Mouse (Mus musculus) embryonic facial prominence, embryonic 15.5 days (tissue): Measurements from ENCODE around the gene Tmco3. TPM values are rescaled to one million over a fixed set of nuclear protein-coding genes. Genes with fewer than 3 reads are reported as not detected.

Experiments
- ATAC-seq: fragments of 200-750 bp; cut with Nextera tagmentation; 2 replicates; pipeline ENCODE4 v1.8.0; 2017; ENCODE audit warnings: low read depth, moderate TSS enrichment; ENCODE audit not compliant: insufficient number of reproducible peaks, low FRiP score, low TSS enrichment
- H3K27ac ChIP-seq: fragments of 300-500 bp; sonication (generic); replicated peaks from 2 replicates; pipeline ENCODE4 v1.5.1; 2015; ENCODE audit warnings: mild to moderate bottlenecking, inconsistent platforms
- H3K27me3 ChIP-seq: fragments of 300-500 bp; sonication (generic); 2 replicates; pipeline ENCODE4 v1.6.1; 2015; ENCODE audit warnings: inconsistent platforms
- H3K36me3 ChIP-seq: fragments of 300-500 bp; sonication (generic); 2 replicates; pipeline ENCODE4 v1.6.1; 2015; ENCODE audit warnings: mild to moderate bottlenecking, inconsistent platforms
- H3K4me1 ChIP-seq: fragments of 300-500 bp; sonication (generic); 2 replicates; pipeline ENCODE4 v1.6.1; 2015; ENCODE audit warnings: inconsistent platforms
- H3K4me2 ChIP-seq: fragments of 300-500 bp; sonication (generic); replicated peaks from 2 replicates; pipeline ENCODE4 v1.6.1; 2015; ENCODE audit warnings: mild to moderate bottlenecking, inconsistent platforms
- H3K4me3 ChIP-seq: fragments of 300-500 bp; sonication (generic); replicated peaks from 2 replicates; pipeline ENCODE4 v1.5.1; 2015; ENCODE audit warnings: mild to moderate bottlenecking, inconsistent platforms
- H3K9ac ChIP-seq: fragments of 300-500 bp; sonication (generic); 2 replicates; pipeline ENCODE4 v1.6.1; 2015; ENCODE audit warnings: inconsistent platforms
- H3K9me3 ChIP-seq: fragments of 300-500 bp; sonication (generic); replicated peaks from 2 replicates; pipeline ENCODE4 v1.6.1; 2016; ENCODE audit warnings: inconsistent platforms
- WGBS: fragments of 180-500 bp; shearing (Covaris S2); methylation state at CpG from one replicate; pipeline ENCODE4 v1.1.7; 2015; 5-methylcytosine and 5-hydroxymethylcytosine counted together
- polyA plus RNA-seq: library from polyadenylated mRNA; unstranded; fragments of >200 nt; fragmentation: Nextera tagmentation; extraction: Ambion mirVana; gene quantifications from 2 replicates; pipeline ENCODE4 v1.2.1, GENCODE M21; 2015

The Tmco3 gene
- polyA plus RNA-seq, 1 experiment from 2014 or later = 52.4 TPM

DNA sequence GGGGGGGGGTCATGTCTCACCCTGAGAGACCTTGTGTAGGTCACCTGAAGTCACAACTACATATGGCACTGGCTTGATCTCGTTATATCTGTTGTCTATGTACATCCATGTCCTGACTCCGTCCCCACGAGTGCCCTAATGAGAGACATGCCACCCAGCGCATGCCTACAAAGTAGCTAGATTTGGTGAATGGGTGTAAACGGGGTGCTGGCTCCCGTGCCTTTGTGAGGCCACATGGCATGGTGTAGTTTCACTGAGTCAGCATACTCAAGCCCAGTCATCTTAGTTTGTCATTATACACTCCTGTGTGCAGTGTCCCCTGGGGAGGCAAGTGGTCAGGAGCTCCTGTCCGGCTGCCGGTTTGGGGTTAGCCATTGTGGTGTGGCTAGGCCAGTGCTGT, 52.7 kb downstream of the Tmco3 start:
- H3K4me3 ChIP-seq = peak overlapping the region; percentile 83
- H3K36me3 ChIP-seq = peaks cover 50% of the 10 kb centered on the region
- H3K27me3 ChIP-seq = no peaks in the 10 kb centered on the region
- H3K9ac ChIP-seq = no peak overlapping the region
- WGBS = 75% methylated on average over 8 of the region's 8 CpGs
- ATAC-seq = no peak
- no peaks in the 10 kb centered on the region for H3K9me3 ChIP-seq
- H3K4me2 ChIP-seq = peak overlapping the region; percentile 74
- H3K4me1 ChIP-seq = peaks cover 19% of the 10 kb centered on the region
- no peak overlapping the region for H3K27ac ChIP-seq

DNA sequence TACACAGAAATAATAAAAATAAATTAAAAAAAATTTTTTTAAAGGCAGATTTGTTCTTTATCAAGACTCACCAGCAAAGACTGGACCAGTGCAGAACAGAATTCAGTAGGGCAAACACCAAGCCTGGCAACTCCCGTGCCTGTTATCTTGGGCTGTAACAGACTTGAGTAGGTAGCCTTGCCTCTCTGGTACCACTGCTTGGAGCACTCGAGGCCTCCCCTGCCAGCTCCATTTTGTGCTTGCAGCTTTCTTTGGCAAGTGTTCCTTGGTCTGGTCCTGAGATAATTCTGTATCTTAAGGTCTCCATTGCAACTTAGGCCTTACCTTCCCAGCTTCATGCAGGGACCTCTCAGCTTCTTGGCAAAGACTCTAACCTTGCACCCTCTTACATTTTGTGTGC, 54.4 kb downstream of the Tmco3 start:
- Histone ChIP-seq H3K9me3 (no peaks in the 10 kb centered on the region), H3K9ac (no peak overlapping the region), H3K27me3 (no peaks in the 10 kb centered on the region), H3K36me3 (peaks cover 67% of the 10 kb centered on the region), H3K27ac (no peak overlapping the region), H3K4me3 (no peak overlapping the region), H3K4me1 (peaks cover 19% of the 10 kb centered on the region), H3K4me2 (no peak overlapping the region)
- WGBS = 89% methylated on average over 2 of the region's 2 CpGs
- ATAC-seq = no peak

- ATAC-seq = no peak
- H3K4me1 ChIP-seq = peaks cover 17% of the 10 kb centered on the region
- 94% methylated on average over 4 of the region's 4 CpGs for WGBS
Observed at GRCm38 (mm10) chr8:13343134-13343533, 55.1 kb downstream of the Tmco3 start.

GRCm38 (mm10) chr8:13350052-13350451, 62.1 kb downstream of the Tmco3 start:
- Histone ChIP-seq H3K9me3 (no peaks in the 10 kb centered on the region), H3K4me3 (no peak overlapping the region), H3K27ac (no peak overlapping the region), H3K27me3 (no peaks in the 10 kb centered on the region), H3K4me2 (no peak overlapping the region), H3K36me3 (peaks cover 94% of the 10 kb centered on the region), H3K9ac (no peak overlapping the region), H3K4me1 (0 out of 2 replicates have a peak, but pooled peaks cover 8% of the 10 kb centered on the region)
- no peak for ATAC-seq
- WGBS = 83% methylated on average over 7 of the region's 7 CpGs

More at GRCm38 (mm10) chr8:13343134-13343533, 55.1 kb downstream of the Tmco3 start:
- H3K27me3 ChIP-seq = no peaks in the 10 kb centered on the region
- H3K9ac ChIP-seq = no peak overlapping the region
- peaks cover 74% of the 10 kb centered on the region for H3K36me3 ChIP-seq
- no peak overlapping the region for H3K4me2 ChIP-seq
- H3K27ac ChIP-seq = no peak overlapping the region
- no peaks in the 10 kb centered on the region for H3K9me3 ChIP-seq
- H3K4me3 ChIP-seq = no peak overlapping the region

DNA sequence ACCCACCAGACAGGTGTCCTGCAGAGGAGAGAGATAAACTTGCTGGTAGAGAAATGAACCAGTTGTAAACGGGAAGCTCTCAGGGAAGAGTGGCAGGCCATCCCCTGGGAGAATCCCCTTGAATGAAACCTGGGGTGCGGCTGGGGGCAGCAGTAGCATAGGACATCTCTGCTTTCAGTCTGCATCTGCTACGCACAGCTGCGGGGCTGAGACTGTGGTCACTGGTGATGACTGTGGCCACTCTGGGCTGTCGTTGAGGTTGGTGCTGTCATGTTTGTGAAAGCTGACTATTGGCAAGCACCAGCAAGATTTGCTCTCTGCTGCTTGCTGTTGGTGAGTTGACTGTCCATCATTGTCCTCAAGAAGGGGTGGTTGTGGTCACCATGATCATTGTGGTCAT, 63.6 kb downstream of the Tmco3 start:
- H3K36me3 ChIP-seq = peaks cover 93% of the 10 kb centered on the region
- ATAC-seq = no peak
- WGBS = 73% methylated on average over 5 of the region's 5 CpGs
- H3K27me3 ChIP-seq = no peaks in the 10 kb centered on the region
- H3K4me3 ChIP-seq = no peak overlapping the region
- H3K4me1 ChIP-seq = 0 out of 2 replicates have a peak, but pooled peaks cover 8% of the 10 kb centered on the region
- no peak overlapping the region for H3K27ac ChIP-seq
- H3K9ac ChIP-seq = no peak overlapping the region
- no peak overlapping the region for H3K4me2 ChIP-seq
- no peaks in the 10 kb centered on the region for H3K9me3 ChIP-seq

DNA sequence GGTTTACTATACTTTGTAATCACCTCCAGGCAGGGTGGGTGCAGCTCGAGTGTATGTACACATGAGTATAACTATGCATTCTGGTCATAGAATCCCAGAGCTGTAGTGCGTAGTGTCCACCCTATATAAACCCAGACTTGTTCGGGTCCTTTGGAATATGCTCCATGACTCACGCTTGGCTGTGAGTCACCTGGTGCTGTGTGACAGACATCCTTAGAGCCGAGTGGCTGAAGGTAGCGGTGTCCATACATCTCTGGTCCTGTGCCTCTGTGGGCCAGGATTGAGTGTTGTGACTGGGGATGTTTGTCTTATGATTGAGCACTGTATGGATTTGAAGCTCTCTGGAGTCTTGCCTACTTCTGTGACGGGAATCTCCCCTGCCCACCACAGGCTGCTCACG, 64.6 kb downstream of the Tmco3 start:
- Histone ChIP-seq H3K36me3 (peaks cover 93% of the 10 kb centered on the region), H3K4me3 (no peak overlapping the region), H3K27ac (no peak overlapping the region), H3K27me3 (no peaks in the 10 kb centered on the region), H3K9ac (no peak overlapping the region), H3K4me1 (0 out of 2 replicates have a peak, but pooled peaks cover 8% of the 10 kb centered on the region), H3K4me2 (no peak overlapping the region), H3K9me3 (no peaks in the 10 kb centered on the region)
- no peak for ATAC-seq
- WGBS = 79% methylated on average over 8 of the region's 8 CpGs

DNA sequence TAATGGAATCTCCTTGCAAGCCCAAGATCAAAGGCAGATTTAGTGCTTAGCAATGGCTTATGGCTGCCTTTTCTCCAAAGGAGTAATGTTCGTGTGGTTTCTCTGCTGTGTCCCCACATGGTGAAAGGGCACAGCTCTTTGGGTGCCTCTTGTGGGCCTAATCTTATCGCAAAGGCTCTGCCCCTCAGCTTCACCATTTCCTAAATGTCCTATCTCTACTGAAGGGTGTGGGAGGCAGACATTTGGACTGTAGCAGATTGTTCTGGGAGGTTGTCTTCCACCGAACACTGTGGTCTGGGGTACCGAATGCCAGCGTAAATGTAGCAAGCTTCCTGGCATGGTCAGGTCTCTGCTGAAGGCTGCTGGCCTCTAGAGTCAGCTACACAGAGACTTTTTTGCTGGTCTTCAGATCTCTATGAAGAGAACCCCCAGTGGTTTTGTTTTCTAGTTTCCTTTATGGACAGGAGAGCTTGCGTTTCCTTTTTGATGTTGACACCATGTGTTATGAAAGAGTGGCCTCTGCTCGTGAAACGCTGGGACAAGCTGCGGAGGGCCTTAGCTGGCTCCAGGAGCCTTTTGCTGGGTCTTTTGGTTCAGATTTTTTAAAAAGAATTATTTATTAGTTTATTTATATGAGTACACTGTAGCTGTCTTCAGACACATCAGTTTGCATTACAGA, 65.3 kb downstream of the Tmco3 start:
- Histone ChIP-seq H3K27me3 (no peaks in the 10 kb centered on the region), H3K9ac (no peak overlapping the region), H3K4me1 (0 out of 2 replicates have a peak, but pooled peaks cover 8% of the 10 kb centered on the region), H3K36me3 (peaks cover 93% of the 10 kb centered on the region), H3K9me3 (no peaks in the 10 kb centered on the region), H3K27ac (no peak overlapping the region), H3K4me3 (no peak overlapping the region), H3K4me2 (no peak overlapping the region)
- ATAC-seq = no peak
- WGBS = 79% methylated on average over 9 of the region's 9 CpGs

DNA sequence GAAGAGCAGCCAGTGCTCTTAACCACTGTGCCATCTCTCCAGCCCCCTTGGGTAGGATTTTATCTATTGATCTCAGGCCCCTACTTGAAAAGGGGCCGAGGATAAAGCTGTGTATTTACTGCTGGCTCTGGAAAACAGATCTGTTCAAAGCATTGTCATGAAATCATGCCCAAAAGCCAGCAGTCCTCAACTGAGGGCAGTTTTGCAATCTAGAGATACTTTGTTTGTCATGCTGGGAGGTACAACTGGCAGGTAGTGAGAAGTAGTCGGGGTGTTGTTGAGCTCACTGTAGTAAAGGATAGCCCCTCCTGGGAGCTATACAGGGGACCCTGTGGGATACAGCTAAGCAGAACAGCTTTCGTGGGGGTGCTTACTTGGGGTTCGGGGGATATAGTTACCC, 65.9 kb downstream of the Tmco3 start:
- H3K27ac ChIP-seq = no peak overlapping the region
- H3K36me3 ChIP-seq = peaks cover 93% of the 10 kb centered on the region
- WGBS = 75% methylated on average over 4 of the region's 4 CpGs
- H3K4me1 ChIP-seq = 0 out of 2 replicates have a peak, but pooled peaks cover 8% of the 10 kb centered on the region
- H3K4me3 ChIP-seq = no peak overlapping the region
- no peaks in the 10 kb centered on the region for H3K9me3 ChIP-seq
- no peaks in the 10 kb centered on the region for H3K27me3 ChIP-seq
- H3K9ac ChIP-seq = no peak overlapping the region
- H3K4me2 ChIP-seq = no peak overlapping the region
- ATAC-seq = no peak

- no peaks in the 10 kb centered on the region for H3K27me3 ChIP-seq
- H3K4me2 ChIP-seq = no peak overlapping the region
- H3K36me3 ChIP-seq = peaks cover 93% of the 10 kb centered on the region
Observed at GRCm38 (mm10) chr8:13356221-13356620, 68.2 kb downstream of the Tmco3 start.

DNA sequence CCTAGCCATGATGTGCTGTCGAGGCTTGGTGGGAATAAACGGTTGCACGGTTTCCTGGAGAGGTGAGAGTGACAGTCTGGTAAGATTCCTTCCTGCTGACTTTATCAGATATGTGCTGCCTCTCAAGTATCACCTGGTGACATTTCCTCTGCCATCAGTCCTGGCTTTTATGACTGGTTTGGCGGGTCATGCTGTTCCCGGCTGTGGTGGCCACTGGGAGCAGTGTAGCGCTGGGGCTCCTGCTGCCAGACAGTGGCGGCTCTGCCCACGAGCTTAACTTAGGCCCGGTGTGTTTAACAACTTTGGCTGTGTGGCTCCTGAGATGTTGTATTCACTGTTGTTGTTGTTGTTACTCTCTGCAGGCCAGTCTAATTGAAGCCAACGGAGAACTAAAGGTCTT, 68.7 kb downstream of the Tmco3 start:
- Histone ChIP-seq H3K9me3 (no peaks in the 10 kb centered on the region), H3K4me1 (0 out of 2 replicates have a peak, but pooled peaks cover 4% of the 10 kb centered on the region), H3K4me2 (no peak overlapping the region), H3K27ac (no peak overlapping the region), H3K4me3 (no peak overlapping the region), H3K36me3 (peaks cover 93% of the 10 kb centered on the region), H3K9ac (no peak overlapping the region), H3K27me3 (no peaks in the 10 kb centered on the region)
- ATAC-seq = no peak
- 77% methylated on average over 10 of the region's 10 CpGs for WGBS

More at GRCm38 (mm10) chr8:13356221-13356620, 68.2 kb downstream of the Tmco3 start:
- Histone ChIP-seq H3K4me3 (no peak overlapping the region), H3K27ac (no peak overlapping the region), H3K9ac (no peak overlapping the region), H3K4me1 (0 out of 2 replicates have a peak, but pooled peaks cover 4% of the 10 kb centered on the region), H3K9me3 (no peaks in the 10 kb centered on the region)
- WGBS = 79% methylated on average over 6 of the region's 6 CpGs
- no peak for ATAC-seq

DNA sequence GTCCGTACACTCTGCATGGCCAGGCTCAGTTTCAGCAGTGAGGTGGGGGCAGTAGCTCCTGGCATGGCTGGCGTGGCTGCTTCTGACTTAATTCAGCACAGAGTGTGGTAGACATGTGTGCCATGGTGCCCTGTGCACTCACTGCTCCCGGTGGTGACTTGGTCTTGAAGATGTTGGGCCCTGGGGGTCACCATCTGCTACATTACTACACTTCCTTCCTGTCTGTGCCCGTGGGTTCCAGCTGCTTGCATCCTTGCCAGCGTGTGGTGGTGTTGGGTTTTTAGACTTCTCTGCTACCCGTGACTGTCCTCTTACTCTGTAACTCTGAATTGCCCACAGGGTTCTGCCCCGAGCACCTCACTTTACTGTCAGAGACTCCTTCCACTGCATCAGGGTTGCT, 72.2 kb downstream of the Tmco3 start:
- H3K4me2 ChIP-seq = no peak overlapping the region
- ATAC-seq = no peak
- no peak overlapping the region for H3K9ac ChIP-seq
- no peaks in the 10 kb centered on the region for H3K9me3 ChIP-seq
- 83% methylated on average over 7 of the region's 7 CpGs for WGBS
- H3K27ac ChIP-seq = no peak overlapping the region
- H3K27me3 ChIP-seq = no peaks in the 10 kb centered on the region
- H3K4me3 ChIP-seq = no peak overlapping the region
- peaks cover 91% of the 10 kb centered on the region for H3K36me3 ChIP-seq
- H3K4me1 ChIP-seq = no peaks in the 10 kb centered on the region

- H3K36me3 ChIP-seq = peaks cover 92% of the 10 kb centered on the region
- H3K27ac ChIP-seq = no peak overlapping the region
- no peak overlapping the region for H3K9ac ChIP-seq
- no peaks in the 10 kb centered on the region for H3K27me3 ChIP-seq
- no peak for ATAC-seq
- 97% methylated on average over 6 of the region's 6 CpGs for WGBS
- H3K9me3 ChIP-seq = no peaks in the 10 kb centered on the region
- no peak overlapping the region for H3K4me3 ChIP-seq
- no peak overlapping the region for H3K4me2 ChIP-seq
- no peaks in the 10 kb centered on the region for H3K4me1 ChIP-seq
Observed at GRCm38 (mm10) chr8:13361865-13362264, 73.9 kb downstream of the Tmco3 start.
